Mouse (Mus musculus) testis, postnatal 10 days (tissue): ENCODE data around the gene Rcc2.

Experiments used
- DNase-seq: peaks from one replicate; pipeline ENCODE4 v3.0.0; 2021; ENCODE audit warnings: low spot score

Gene Rcc2

GRCm38 (mm10) chr4:140688044-140688825 lies 12.1 kb upstream of the Rcc2 start:
- DNase-seq = no peak

DNA sequence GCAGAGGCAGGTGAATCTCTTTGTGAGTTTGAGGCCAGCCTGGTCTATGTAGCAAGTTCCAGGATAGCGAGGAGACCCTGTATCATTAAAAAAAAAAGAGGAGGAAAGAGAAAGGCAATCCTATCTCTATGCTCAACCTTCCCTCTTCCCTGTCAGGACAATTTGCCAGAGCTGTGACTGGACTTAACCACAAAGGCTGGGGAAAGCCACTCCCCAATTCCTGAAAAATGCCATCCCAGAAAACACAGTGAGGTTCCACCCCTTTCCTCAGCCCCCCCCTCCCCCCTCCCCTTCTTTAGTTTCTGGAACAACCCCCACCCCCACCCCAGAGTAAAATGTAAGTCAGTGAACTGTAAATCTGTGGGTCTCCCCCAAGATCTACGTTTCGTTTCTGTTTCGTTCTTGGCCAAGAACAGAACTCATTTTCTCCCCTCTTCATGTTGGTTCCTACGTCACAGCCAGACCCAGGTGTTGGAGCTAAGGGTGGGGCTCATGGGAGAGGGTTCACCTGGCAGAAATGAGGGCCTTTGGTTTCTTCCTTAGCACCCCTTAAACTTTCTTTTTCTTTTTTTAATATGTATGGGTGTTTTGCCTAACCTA lies 11.4 kb upstream of the Rcc2 start:
- no peak for DNase-seq

- DNase-seq = no peak
Observed at GRCm38 (mm10) chr4:140689873-140690655, 10.3 kb upstream of the Rcc2 start.

DNA sequence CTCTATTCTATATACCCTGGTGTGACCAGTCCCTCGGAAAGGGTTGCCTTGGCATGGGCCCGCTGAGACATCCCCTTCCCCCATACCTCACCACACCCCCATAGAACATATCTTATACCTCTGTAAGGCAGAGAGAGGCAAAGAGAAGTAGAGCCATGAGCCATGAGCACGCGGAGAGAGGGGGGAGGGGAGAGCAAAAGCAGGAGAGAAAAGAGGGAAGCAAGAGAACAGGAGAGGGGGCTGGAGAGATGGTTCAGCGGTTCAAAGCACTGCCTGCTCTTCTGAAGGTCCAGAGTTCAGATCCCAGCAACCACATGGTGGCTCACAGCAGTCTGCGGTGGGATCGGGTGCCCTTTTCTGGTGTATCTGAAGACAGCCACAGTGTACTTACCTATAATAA lies 8.9 kb upstream of the Rcc2 start:
- DNase-seq = no peak

- DNase-seq = no peak
Observed at GRCm38 (mm10) chr4:140693513-140693912, 6.8 kb upstream of the Rcc2 start.

- no peak for DNase-seq
Observed at GRCm38 (mm10) chr4:140694551-140695060, 5.7 kb upstream of the Rcc2 start.

GRCm38 (mm10) chr4:140695146-140695545 lies 5.2 kb upstream of the Rcc2 start:
- DNase-seq = no peak

- no peak for DNase-seq
Observed at GRCm38 (mm10) chr4:140695675-140696585, 4.4 kb upstream of the Rcc2 start.

- peak; percentile 63 for DNase-seq
Observed at GRCm38 (mm10) chr4:140699441-140700127, 757 bp upstream of the Rcc2 start.

DNA sequence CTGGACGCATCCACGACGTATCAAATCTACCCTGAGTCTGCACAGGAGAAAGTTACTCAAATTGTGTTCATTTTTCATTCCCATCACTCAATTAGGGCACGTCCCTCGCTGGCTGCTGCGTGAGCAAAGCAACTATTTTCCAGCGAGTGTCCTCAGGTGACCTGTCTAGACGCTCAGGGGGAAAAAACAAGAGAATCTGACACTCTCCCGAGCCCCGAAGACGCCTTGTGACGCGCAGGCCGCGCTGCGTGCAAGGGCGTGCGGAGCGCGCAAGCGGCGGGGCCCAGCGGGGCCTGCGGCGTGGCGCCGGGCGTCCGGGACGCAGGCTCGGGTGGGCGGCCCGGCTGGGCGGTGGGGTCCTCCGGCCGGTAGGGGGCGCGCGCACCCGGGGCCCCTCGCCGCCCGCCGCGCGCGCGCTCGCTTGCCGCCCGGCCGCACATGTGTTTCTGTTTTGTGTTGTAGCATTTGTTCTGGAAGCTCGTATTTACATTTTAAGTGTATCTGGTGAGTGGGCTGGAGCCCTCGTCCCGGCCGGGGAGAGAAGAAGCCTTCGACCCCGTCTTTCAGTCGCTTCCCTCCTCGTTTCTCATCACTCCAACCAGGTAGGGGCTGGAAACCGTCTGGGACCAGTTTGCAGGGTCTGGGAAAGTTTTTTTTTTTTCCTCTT lies 841 bp downstream of the Rcc2 start:
- DNase-seq = peak; percentile 90

DNA sequence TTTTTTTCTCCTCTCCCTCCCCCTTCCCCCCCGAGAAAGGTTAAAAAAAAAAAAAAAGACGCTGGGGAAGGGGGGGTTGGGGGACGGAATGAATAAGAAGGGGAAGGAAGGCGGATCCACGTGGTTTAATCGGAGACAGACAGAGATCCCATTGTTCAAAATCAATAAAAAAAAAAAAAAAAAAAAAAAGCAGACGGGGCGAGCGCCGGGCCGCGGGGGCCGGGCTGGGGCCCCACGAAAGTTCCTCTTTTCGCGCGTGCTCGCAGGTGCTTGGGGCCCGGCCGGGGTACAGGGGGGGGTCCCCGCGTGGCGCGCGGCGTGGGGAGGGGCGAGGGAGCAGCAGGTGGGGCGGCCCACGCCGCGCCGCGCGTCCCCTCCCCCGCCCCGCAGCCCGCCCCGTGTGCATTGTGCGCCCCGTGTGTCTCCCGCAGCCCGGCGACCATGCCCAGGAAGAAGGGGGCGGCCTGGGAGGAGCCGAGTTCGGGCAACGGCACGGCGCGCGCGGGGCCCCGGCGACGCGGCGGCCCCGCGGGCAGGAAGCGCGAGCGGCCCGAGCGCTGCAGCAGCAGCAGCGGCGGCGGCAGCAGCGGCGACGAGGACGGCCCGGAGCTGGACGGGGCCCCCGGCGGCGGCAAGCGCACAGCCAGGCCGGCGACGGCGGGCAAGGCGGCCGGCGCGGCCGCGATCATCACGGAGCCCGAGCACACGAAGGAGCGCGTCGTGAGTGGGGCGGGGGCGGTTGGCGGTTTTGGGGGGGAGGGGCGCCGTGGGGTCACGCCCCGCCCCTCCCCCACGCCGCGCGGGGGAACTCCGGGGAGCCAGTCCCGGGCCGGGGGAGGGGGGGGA lies 1.6 kb downstream of the Rcc2 start:
- DNase-seq = peak; percentile 65

GRCm38 (mm10) chr4:140702611-140703327 lies 2.4 kb downstream of the Rcc2 start:
- DNase-seq = peak; percentile 93

DNA sequence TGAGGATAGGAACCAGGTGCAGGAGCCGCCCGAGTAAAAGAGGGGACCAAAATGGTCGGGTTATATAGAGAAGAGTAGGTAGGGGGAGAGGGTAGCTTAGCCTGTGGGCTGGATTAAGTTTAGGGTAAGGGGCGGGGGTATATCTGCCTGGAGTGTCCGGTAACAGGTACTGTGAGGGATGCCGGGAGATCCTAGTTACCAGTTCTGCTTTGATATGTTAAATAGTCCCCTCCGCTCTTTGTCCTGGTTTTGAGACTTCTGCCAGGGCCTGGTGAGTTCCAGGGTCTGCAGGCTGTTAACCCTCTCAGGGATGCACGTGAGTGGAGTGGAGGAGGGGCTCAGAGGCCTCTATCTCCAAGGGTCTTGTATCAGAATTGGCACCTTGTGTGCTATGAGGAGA lies 3.3 kb downstream of the Rcc2 start:
- DNase-seq = no peak

- DNase-seq = peak; percentile 72
Observed at GRCm38 (mm10) chr4:140704166-140704565, 3.8 kb downstream of the Rcc2 start.

- DNase-seq = no peak
Observed at GRCm38 (mm10) chr4:140707615-140708014, 7.3 kb downstream of the Rcc2 start.

DNA sequence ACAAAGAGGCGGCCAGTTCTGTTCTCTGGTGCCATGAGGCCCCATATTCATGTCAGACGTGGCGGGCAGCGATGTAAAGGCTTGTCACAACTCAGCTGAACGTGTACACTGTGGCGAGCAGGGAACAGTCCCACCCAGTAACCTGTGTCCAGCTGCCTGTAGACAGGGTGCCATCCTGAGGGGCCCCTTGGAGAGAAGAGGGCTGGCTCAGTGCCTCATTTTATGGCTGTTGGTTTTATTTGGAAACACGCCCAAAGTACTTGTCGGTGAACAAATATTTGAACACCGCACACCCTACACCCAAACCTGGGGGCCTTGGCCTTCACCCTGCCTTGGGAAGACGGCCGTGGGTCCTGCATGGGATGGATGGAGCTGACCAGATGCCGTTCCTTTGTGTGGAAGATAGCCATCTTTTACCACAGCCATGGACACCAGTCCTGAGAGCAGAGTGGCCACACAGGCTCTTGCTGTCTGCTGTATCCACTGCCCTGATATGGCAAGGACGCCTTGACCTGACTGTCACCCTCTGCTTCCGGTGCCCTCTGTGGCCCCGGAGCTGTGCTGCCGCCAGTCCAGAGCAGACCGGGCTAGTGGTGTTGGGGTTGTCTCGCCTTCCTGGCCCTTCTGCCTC lies 8.1 kb downstream of the Rcc2 start:
- no peak for DNase-seq

DNA sequence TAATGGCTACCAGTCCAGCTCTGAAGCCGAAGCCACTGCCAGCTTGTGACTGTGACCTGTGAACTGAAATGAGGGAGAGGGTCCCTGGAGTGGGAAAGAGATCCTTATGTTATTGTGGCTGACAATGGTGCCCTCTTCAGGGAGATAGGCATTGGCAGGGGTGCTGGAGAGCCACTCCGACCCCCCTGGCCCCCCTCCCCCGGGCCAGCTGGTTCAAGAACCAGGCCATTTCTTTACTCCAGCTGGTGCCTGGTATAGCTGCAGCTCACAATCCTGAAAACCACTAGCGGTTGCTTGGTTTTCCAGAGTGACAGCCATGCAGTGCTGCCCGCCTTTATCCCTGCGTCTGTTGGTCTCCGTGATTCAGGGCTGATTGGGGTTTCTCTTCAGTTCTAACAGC lies 8.8 kb downstream of the Rcc2 start:
- no peak for DNase-seq

GRCm38 (mm10) chr4:140709617-140710016 lies 9.3 kb downstream of the Rcc2 start:
- DNase-seq = no peak
